Mouse (Mus musculus) forelimb bud, embryonic 11.5 days (tissue): ENCODE results near the gene Kcnj2.

Experiments used
- DNase-seq: peaks from one replicate; pipeline ENCODE4 v3.0.0-alpha.2; 2012; ENCODE audit warnings: low read depth, low spot score

Kcnj2 gene

DNA sequence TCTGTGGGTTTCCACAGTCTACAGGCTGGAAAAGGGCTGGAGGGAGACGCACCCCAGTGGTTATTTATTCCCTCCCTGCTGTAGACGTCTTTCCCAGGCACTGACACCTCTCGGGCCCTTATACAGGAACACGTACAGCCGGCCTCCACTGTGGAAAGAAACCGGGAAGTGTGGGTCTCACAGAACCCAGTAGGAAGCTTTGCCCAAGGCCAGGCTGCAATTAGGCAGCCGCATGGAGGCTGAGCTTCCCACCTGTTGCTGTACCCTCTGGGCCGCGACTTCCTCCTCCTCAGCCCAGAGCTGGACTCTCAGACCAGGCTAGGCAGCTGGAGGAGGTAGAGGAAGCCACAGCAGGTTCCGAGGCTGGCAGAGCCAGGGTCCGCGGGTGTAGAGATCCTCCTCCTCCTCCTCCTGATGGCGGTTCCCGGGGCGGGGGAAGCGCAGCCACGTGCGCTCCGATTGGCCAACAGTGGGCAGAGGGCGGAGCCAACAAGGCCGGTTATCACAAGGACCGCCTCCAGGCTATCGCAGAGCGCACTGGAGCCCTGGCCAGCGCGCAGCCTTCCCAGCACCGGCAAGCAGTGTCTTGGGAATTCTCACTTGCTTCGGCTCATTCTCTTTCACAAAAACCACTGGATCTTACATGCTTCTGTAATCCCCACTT is at the start of gene Kcnj2:
Kcnj2 (plus strand) TSS at position 530 of the 664 bp plus-strand sequence.
- DNase-seq: peak; percentile 91

DNA sequence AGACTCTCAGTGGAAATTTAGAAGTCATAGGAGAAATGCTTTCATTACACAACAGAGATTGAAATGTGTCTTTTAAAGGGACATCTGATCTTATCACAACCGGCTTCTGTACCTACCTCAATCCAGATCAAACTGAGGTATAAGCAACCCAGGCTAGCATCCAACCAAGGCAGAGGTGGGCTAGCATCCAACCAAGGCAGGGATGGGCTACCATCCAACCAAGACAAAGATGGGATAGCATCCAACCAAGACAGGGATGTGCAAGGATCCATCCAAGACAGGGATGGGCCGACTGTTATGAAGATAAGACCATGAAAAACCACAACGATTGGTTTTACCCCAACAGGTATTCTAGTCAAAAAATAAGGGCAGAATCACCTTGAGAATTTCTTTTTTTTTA is 49.8 kb upstream of the Kcnj2 start:
- no peak for DNase-seq

- no peak for DNase-seq
These were observed 45.8 kb upstream of the Kcnj2 start for GRCm38 (mm10) chr11:111020211-111020610.

- DNase-seq: peak; percentile 12
These were observed 43.2 kb upstream of the Kcnj2 start for GRCm38 (mm10) chr11:111022681-111023281.

DNA sequence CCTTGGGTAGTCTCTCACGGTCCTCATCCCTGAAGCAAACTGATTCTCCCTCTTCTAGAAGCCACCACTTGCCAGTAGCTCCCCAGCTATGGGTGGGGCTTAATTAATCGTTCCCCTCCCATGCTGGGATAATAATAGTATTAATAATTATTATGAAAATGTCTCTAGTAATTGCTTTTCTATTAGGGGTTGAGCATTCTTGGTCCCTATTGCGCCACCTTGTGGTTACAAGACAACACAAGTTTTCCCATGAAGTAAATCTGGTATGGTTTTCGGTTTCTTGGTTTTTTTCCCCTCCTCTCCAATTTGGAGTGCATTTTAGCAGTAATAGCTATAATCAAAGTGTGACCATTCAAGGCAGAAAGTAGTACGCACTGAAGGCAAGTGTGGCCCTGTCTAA is 23.8 kb upstream of the Kcnj2 start:
- DNase-seq: peak; percentile 26

- no peak for DNase-seq
These were observed 22.7 kb upstream of the Kcnj2 start for GRCm38 (mm10) chr11:111043298-111043697.

- no peak for DNase-seq
These were observed 11.7 kb upstream of the Kcnj2 start for GRCm38 (mm10) chr11:111054252-111054651.

- no peak for DNase-seq
These were observed 10.8 kb upstream of the Kcnj2 start for GRCm38 (mm10) chr11:111054854-111055822.

GRCm38 (mm10) chr11:111056030-111056429 is 9.9 kb upstream of the Kcnj2 start:
- DNase-seq: peak; percentile 31

- DNase-seq: no peak
These were observed 8.5 kb upstream of the Kcnj2 start for GRCm38 (mm10) chr11:111057435-111057834.

DNA sequence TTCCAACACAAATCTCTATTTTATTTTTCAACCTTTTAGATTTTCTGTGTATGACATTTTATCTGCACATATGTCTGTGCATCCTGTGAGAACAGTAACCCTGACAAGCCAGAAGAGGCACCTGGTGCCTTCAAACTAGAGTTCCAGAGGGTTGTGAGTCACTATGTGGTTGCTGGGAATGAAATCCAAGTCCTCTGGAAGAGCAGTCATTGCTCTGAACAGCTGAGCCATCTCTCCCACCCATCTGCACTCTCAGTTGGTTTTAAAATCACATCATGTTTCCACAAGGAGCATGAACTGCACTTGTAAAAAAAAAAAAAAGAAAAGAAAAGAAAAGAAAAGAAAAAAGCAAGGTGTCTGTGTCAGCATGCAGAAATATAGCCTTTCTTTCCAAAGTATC is 6.5 kb upstream of the Kcnj2 start:
- DNase-seq: no peak

DNA sequence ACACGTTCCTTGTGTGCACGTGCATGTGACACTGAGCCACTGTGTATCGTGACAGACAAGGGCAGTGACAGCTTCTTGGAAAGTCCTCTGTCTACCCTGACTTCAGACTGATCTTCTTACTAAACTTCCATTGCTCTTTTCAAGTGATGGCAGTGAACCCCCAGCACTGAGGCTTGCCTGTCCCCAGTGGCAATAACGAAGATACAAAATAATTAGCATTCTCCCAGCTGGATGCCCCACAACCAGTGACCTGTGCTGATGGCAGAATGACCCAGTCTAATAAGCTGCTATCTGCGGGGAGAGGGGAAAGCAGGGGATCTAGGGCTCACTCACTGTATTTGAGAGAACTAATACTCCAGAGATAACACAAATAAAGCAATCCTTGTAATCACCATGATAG is 5.7 kb upstream of the Kcnj2 start:
- no peak for DNase-seq

GRCm38 (mm10) chr11:111064751-111065527 is 1.0 kb upstream of the Kcnj2 start:
- DNase-seq: peak; percentile 71

- DNase-seq: no peak
These were observed 331 bp downstream of the Kcnj2 start for GRCm38 (mm10) chr11:111066299-111066691.

DNA sequence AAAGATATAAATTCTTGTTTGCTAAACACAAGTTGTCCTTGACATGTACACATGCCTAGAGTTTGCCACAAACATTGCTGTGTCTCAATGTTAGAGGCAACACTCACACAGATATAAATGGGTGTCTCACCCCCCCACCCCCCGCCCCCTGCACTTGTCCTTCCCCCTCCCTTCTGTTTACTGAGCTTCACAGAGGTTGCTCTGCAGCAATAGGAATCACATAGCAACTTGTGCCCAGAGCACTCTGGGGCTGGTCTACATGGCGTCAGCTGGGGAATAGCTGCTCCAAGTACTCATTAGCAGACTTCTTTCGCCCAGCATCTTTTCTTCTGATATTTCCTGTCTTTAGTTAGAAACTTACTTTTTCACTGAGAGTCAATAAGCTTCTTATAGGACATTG is 1.8 kb downstream of the Kcnj2 start:
- no peak for DNase-seq

- no peak for DNase-seq
These were observed 4.5 kb downstream of the Kcnj2 start for GRCm38 (mm10) chr11:111070460-111070859.

GRCm38 (mm10) chr11:111074131-111074530 is 8.2 kb downstream of the Kcnj2 start:
- no peak for DNase-seq

- no peak for DNase-seq
These were observed 12.1 kb downstream of the Kcnj2 start for GRCm38 (mm10) chr11:111078107-111078506.

DNA sequence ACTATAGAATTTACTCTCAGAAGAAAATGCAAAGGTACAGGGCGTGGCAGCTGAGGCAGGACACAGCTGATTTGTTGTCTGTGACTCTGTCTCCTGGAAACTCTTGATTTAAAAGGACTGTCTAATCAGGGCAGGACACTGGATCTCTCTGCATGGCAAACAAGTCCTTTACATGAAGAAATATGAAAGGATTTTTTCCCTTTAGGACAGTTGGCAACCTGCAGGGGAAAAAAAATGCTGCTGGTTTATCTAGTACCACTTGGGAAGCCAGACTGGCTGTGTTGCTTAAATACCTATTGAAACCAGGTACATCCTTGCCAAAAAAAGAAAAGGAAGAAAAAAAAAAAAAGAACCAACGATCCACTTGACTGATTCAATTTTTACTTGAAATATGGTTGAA is 17.0 kb downstream of the Kcnj2 start:
- no peak for DNase-seq

DNA sequence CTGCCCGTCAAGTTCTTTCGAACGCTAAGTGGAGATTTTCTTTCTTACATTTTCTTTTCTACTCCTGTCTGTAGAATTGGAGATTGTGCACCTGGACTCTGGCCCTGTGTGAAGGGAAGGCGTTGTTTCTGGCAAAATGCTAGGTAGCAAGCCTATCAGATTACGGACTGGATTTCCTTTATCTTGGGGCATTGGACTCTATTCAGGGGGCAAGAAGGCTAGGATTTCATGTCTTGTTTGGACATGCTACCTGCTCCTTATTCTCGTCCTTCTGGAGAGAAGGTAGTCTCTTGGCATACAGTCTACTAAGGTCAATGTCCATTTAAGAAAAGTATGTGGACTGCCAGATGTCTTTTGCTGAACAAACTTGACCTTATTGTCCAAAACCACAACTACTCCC is 21.0 kb downstream of the Kcnj2 start:
- DNase-seq: no peak

DNA sequence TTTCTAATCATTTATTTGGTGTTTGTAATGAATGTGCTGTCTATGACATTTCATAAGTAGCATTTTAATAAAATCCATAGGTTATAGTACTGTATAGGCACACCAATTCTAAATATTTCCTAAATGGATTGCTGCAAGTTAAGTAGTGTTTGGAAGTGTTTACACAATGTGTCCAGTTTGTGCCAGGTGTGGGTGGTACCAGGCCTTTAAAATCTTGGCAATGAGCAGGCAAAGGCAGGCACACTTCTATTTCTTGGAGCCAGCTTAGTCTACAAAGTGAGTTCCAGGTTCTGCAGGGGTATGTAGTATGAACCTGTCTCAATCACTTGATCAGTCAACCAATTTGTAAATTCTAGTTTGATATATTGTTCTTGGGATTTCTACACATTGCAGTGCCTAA is 22.3 kb downstream of the Kcnj2 start:
- no peak for DNase-seq

GRCm38 (mm10) chr11:111088812-111089211 is 22.8 kb downstream of the Kcnj2 start:
- DNase-seq: peak; percentile 26
